In genomic region chr10:20379071-20379735, GRCm38 (mm10) we compare ENCODE assay signal across 13 mouse cellular contexts. TPM values are rescaled to one million over a fixed set of nuclear protein-coding genes. Genes with fewer than 3 reads are reported as not detected.
DNase-seq lines count a peak whose midpoint lies in the region; ATAC-seq and TF ChIP-seq lines count a peak whose summit lies in the region.
"Had no signal": no experiment of that assay in that cellular context is flagged by ENCODE, and none has a peak within 500 bp of the region (broad histone marks: within the 10 kb centered on the region; RNA-seq: fewer than 3 reads in every experiment).

No protein-coding gene starts in this region.

- 0 out of 2 replicates have a peak, but pooled peaks have one; percentile 38 for ATAC-seq in forebrain, embryonic 15.5 days (replicated peaks)
- no peak for ATAC-seq in forebrain, embryonic 12.5 days (ENCODE audit: low FRiP score)
- ATAC-seq: Patski had no signal

- H3K4me3 ChIP-seq in forebrain, embryonic 15.5 days = no peak overlapping the region
- no peak overlapping the region for H3K4me3 ChIP-seq in forebrain, embryonic 12.5 days (replicated peaks)
- no peak overlapping the region for H3K4me3 ChIP-seq in left cerebral cortex, adult 2 months
- H3K4me3 ChIP-seq: embryonic facial prominence, embryonic 13.5 days; hindbrain, embryonic 12.5 days had no signal

- H3K27ac ChIP-seq in forebrain, embryonic 15.5 days (replicated peaks) = peak overlapping the region; percentile 29; the same call in 1 of the 2 replicates
- H3K27ac ChIP-seq in forebrain, embryonic 12.5 days = no peak overlapping the region
- no peak overlapping the region for H3K27ac ChIP-seq in left cerebral cortex, adult 2 months
- H3K27ac ChIP-seq: embryonic facial prominence, embryonic 13.5 days; hindbrain, embryonic 12.5 days had no signal

- H3K9ac ChIP-seq in forebrain, embryonic 15.5 days (replicated peaks) = no peak overlapping the region
- no peak overlapping the region for H3K9ac ChIP-seq in forebrain, embryonic 12.5 days
- H3K9ac ChIP-seq: embryonic facial prominence, embryonic 13.5 days; hindbrain, embryonic 12.5 days had no signal

- H3K9me3 ChIP-seq in forebrain, embryonic 15.5 days = no peaks in the 10 kb centered on the region
- H3K9me3 ChIP-seq in forebrain, embryonic 12.5 days = no peaks in the 10 kb centered on the region
- H3K9me3 ChIP-seq: embryonic facial prominence, embryonic 13.5 days; hindbrain, embryonic 12.5 days had no signal

- peaks cover 27% of the 10 kb centered on the region for H3K4me1 ChIP-seq in forebrain, embryonic 15.5 days
- H3K4me1 ChIP-seq in forebrain, embryonic 12.5 days = peaks cover 9% of the 10 kb centered on the region

- WGBS in forebrain, embryonic 15.5 days = 61% methylated on average over 9 of the region's 9 CpGs
- WGBS in forebrain, embryonic 12.5 days = 78% methylated on average over 9 of the region's 9 CpGs

- TF ChIP-seq CTCF in left cerebral cortex, adult 2 months (IDR thresholded peaks at IDR 0.05) = no peak

- no peaks in the 10 kb centered on the region for H3K27me3 ChIP-seq in forebrain, embryonic 15.5 days
- H3K27me3 ChIP-seq in forebrain, embryonic 12.5 days = no peaks in the 10 kb centered on the region
- H3K27me3 ChIP-seq: embryonic facial prominence, embryonic 13.5 days; hindbrain, embryonic 12.5 days had no signal

- peak; percentile 35 to 46 for DNase-seq in right cerebral cortex, postnatal 10 days (ENCODE audit: low spot score in 2 of 2)
- no peak for DNase-seq in right cerebral cortex, postnatal 14 days
- peak; percentile 29 to 41 for DNase-seq in heart, postnatal 10 days
- DNase-seq in yolk sac, embryonic 10.5 days (ENCODE audit: low spot score) = no peak
- DNase-seq in left cerebral cortex, adult 2 months (ENCODE audit: extremely low spot score in 1 of 2, low spot score in 2 of 2) = no peak
- no peak for DNase-seq in kidney, postnatal 25 days
- DNase-seq: cerebellum, adult 8-10 months; spleen, adult 18-20 months had no signal

- intact Hi-C loops in heart, postnatal 10 days (cut with DNase I) = no loop called here
- intact Hi-C loops in left cerebral cortex, adult 2 months (cut with DNase I) = no loop called here

- H3K36me3 ChIP-seq in forebrain, embryonic 15.5 days = no peaks in the 10 kb centered on the region
- H3K36me3 ChIP-seq in forebrain, embryonic 12.5 days (replicated peaks) = no peaks in the 10 kb centered on the region
- H3K36me3 ChIP-seq: embryonic facial prominence, embryonic 13.5 days; hindbrain, embryonic 12.5 days had no signal

- H3K4me2 ChIP-seq in forebrain, embryonic 15.5 days (replicated peaks) = no peak overlapping the region
- no peak overlapping the region for H3K4me2 ChIP-seq in forebrain, embryonic 12.5 days
- H3K4me2 ChIP-seq: embryonic facial prominence, embryonic 13.5 days; hindbrain, embryonic 12.5 days had no signal

RNA-seq across cellular contexts. Expression of gene Mtfr2, which starts 31.6 kb away (rescaled TPM):
- polyA plus RNA-seq in forebrain, embryonic 15.5 days (2015; fragmentation: Nextera tagmentation; extraction: Ambion mirVana) = 1.2 and 1.3 TPM in 2 replicates
- 2.4 and 3.6 TPM in 2 replicates for polyA plus RNA-seq in forebrain, embryonic 12.5 days (2016; fragmentation: Nextera tagmentation; extraction: Ambion mirVana)
- total RNA-seq in heart, postnatal 10 days (2021) = 1 to 10 TPM; 2.4 to 2.5 TPM
- total RNA-seq in left cerebral cortex, adult 2 months (2021) = under 1 TPM; 0.38 to 0.40 TPM

Comparison
In these comparisons a context has a peak if more than half of its experiments do, and no peak if none do; other contexts are left out.
1. DNase-seq: peak in right cerebral cortex, postnatal 10 days (2 of 2) and heart, postnatal 10 days (2 of 2); none in right cerebral cortex, postnatal 14 days (single experiment), yolk sac, embryonic 10.5 days (single experiment), left cerebral cortex, adult 2 months (0 of 2) and kidney, postnatal 25 days (0 of 2).